Mouse (Mus musculus) cerebellum, adult 11 months (tissue): ENCODE results near the gene Ncoa6.
"Not testable (repeated sequence)": the region's sequence is repeated elsewhere in the genome, so short reads cannot be mapped to it uniquely, and the experiment has no call there.

Experiments used
- DNase-seq: peaks from one replicate; pipeline ENCODE4 v3.0.0; 2022

Ncoa6 gene

DNA sequence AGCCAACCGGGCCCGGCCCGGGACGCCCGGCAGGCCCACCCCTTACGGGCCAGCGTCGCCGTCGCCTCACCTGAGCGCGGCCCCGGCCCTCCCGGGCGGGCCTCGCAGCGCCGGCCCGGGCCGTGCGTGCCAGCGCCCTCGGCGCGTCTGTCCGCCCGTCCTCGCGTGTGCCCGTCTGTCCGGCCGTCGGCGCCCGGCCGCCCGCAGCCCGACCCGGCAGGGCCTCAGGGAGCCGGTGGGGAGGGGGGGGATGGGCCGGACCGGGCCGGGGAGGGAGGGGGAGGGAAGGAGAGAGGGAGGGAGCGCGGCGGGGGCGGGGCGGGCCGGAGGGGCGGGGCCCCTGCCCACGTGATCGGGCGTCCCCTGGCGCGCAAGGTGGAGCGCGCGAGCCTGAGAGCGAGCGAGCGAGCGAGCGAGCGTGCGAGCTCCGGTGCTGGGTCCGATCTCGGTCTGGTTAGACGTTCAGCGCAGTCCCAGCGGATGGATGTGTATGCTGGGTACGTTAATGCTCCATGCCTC is at the start of gene Ncoa6:
Gene Ncoa6 (minus strand): TSS at position 325 of the 519 bp plus-strand sequence.
- peak; percentile 61 for DNase-seq

GRCm38 (mm10) chr2:155518531-155519270 is 45.0 kb upstream of the Ncoa6 start:
- no peak for DNase-seq

- DNase-seq: peak; percentile 100
Observed at GRCm38 (mm10) chr2:155517455-155518423, 44.0 kb upstream of the Ncoa6 start, which contains the start of the genes Acss2 and Ggt7. Gene Acss2 (plus strand): TSS chr2:155517948. Gene Ggt7 (minus strand): TSS chr2:155518237.

GRCm38 (mm10) chr2:155515941-155516340 is 42.2 kb upstream of the Ncoa6 start:
- peak; percentile 67 for DNase-seq

DNA sequence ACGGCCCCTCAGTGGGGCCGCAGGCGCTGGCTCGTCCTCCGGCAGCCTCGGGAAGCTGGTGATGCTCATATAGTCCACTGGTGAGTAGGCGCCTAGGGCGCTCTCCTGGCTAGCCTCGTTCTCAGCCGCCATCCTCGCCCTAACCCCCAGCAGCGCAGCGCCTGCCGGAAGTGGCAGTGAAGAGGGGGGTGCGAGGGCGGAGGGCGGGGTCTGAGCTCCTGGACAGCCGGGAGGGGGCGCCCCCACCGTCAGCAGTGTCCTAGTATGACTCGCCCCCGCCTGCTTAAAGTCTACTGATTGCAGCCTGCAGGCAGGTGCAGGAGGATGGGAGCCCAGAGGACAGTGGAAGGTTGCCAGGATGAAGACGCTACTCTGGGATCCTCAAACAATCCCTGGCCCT is 41.0 kb upstream of the Ncoa6 start:
- DNase-seq: peak; percentile 90

- DNase-seq: no peak
Observed at GRCm38 (mm10) chr2:155513543-155513942, 39.8 kb upstream of the Ncoa6 start.

- DNase-seq: peak; percentile 77
Observed at GRCm38 (mm10) chr2:155512479-155512878, 38.8 kb upstream of the Ncoa6 start.

- no peak for DNase-seq
Observed at GRCm38 (mm10) chr2:155507721-155508470, 34.2 kb upstream of the Ncoa6 start.

GRCm38 (mm10) chr2:155505811-155506210 is 32.1 kb upstream of the Ncoa6 start:
- DNase-seq: no peak

DNA sequence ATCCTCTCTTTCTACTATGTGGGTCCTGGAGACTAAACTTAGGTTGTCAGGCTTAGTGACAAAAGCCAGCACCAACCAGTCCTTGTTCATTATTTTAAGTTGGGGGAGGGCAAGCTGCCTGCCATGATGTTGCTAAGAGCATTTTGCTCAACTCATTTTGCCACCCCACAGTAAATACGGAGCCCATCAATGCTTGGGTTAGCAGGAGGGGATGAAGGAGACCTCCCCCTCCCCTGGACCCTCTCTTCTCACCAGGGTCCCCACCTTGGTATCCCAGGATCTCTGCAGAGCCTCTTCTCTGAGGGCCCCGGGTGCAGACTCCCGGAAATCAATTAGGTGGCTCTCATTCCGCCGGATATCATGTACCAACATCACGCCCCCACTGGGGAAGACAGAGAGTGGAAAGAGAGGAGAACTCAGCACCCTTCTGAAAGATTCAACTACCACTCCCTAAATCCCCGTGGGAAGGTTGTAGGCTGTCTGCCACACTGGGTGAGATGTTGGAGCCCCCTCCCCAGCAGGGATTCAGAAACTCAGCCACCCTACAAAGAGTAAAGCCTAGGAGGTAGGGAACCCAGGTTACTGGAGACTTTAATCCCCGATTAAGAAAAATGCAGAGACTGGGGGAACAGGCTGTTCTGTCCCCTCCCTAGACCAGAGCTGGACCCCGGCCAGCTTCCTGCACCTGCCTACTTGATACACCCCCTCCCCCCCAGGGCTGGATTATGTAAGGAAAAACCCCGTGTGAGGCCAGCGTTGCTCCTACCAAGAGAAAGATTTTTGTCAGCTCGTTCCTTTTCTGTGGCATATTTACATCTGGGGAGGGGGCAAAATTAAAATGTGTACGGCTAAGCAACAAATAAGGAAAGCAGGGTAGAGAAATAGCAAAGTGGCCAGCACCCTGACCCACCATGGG is 31.0 kb upstream of the Ncoa6 start:
- no peak for DNase-seq

- DNase-seq: no peak
Observed at GRCm38 (mm10) chr2:155502596-155502995, 28.9 kb upstream of the Ncoa6 start.

DNA sequence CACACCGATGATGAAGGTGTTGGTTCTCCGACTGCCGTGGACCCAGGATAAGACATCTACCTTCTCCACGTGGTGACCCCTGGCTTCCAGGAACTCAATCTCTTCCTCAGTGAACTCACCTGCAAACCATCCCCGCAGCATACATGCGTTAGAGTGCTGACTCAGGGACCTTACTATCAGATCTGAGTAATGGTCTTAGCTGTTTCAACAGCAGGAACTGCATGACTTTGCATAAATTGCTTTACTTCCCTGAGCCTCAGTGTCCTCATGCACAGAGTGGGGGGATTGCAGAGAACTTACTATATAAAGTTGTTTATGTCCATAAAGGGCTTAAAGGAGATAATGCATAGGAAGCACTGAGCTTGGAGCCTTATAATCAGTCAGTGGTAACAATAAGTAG is 17.3 kb upstream of the Ncoa6 start:
- no peak for DNase-seq

DNA sequence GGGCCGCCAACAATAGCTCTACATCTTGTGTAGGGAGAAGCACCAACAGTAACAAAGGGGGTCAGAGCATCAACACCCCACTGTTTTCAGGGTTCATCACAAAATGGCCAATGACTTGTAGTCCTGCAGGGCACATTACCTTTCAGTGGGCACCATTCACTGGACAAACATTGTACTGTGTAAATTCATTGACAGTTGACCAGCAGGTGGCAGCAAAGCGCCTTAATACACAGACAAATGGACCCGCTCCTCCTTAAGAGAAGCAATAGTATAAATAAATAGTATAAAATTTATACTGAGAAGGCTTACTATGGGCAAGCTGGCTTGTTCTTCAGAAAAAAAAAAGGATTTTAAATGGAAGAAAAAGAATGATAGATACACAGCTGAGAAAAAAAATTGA is 8.3 kb upstream of the Ncoa6 start:
- DNase-seq: peak; percentile 43

DNA sequence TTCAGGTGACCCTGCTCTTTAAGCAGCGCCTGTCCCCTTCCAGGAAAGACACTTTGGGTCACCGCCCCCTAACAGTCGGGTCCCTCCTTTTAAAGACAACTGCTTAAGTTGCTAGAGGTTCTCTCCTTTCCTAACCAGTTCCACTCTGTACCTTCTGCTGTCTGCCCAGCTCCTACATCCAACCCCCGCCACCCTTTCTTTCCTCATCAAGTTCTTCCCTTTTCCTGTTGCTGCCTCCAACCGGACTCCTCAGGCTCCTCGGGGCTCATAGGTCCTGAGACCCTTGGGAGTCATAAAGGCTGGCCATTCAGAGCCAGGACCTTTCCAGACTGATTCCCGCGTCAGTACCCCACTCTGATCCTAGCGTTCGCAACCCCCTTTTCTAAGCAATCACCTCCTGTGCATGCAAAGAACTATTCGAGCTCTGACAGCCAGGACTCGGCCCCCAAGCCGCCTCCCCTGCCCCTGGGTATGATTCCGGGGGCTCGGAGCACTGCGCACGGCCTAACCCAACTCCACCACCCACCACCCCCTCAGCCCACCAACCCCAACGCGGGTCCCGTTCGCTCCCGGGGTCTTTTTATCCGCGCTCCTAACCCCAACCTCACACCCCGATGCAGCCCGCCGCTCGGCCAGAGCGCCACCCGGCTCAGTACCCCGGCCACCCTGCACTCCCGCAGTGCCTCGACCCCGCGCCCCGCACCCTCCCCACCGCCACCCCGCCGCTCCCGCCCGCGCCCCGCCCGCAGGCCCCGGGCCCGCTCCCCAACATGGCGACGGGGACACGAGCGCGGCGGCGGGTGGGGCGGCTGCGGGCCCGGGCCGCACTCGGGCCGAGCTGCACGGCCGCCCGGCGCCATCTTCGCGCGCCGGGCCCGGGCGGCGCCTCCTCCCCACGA is 774 bp downstream of the Ncoa6 start:
- DNase-seq: peak; percentile 29

DNA sequence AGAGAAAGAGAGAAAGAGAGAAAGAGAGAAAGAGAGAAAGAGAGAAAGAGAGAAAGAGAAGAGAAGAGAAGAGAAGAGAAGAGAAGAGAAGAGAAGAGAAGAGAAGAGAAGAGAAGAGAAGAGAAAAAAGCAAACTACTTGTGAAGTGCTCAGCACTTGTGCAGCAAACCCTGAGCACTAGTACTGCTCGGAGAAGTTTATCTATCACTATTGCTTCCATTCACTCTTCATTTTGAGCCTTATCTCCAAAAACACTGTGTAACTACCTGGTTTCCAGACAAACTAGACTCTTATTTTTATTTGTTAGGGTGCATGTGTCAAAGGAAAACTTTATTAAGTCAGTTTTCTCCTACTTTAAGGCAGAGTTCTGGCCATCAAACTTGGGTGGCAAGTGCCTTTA is 6.8 kb downstream of the Ncoa6 start:
- no peak for DNase-seq

DNA sequence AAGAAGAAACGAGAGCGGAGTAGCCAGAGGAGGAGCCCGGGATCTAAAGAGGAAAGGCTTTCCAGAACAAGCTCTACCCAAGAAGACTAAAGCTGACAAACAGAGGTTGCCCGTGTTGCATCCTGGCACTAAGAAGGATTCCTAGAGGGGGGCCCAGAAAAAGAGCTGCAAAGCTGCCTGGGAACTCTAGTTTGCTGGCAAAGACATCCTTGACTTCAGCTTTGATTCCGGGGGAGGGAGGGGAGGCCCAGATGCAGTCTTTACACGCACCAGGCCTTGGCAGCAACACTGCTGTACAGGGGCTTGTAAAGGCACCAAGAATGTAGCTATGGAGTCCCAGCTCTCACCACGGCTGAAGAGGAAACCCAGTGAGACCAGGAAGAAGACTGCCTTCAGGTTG is 20.1 kb downstream of the Ncoa6 start:
- no peak for DNase-seq

DNA sequence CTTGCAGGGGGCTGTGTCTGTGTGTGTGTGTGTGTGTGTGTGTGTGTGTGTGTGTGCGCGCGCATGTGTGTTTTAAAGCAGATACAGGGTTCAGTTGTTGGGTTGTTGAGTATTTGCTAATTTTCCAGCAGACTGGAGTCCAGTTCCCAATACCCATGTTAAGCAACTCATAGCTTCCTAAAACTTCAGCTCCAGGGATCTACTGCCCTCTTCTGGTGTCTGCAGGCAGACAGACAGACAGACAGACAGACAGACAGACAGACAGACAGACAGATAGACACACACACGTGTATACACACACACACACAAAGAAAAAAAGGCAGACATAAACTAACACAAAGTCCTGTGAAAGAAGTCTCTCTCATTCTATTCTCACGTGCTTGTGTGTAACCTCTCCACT is 22.4 kb downstream of the Ncoa6 start:
- DNase-seq: no peak

- not testable (repeated sequence) for DNase-seq
Observed at GRCm38 (mm10) chr2:155447906-155448305, 25.8 kb downstream of the Ncoa6 start.

DNA sequence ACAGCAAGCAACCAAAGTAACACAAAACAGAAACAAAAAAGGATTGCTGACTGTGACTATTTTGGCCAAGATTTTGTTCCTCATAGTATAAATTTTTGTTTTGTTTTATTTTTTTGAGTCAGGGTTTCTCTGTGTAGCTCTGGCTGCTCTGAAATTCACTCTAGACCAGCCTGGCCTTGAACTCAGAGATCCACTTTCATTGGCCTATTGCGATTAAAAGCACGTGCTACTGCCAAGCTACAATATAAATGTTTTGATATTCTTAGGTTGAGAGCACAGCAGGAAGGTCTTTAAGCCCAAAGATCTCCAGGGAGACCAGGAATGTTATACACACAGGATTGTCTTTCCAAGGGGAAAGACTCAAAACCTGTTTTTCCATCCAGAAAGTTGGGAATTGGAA is 30.2 kb downstream of the Ncoa6 start:
- DNase-seq: no peak

GRCm38 (mm10) chr2:155442916-155443315 is 30.8 kb downstream of the Ncoa6 start:
- DNase-seq: no peak

DNA sequence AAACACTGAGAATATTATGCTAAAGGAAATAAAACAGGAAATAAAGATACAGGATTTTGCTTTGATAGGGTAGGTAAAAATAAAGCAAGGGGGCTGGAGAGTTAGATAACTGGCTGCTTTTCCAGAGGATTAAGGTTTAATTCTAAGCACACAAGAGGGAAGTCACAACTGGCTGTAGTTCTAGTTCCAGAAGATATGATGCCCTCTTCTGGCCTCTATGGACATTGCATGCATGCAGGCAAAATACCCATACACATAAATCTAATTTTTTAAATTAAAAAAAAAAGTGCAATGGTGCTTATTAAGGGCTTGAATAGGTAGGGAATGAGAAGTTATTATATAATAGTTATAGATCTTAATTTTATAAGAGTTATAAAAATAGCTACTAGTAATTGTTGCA is 37.2 kb downstream of the Ncoa6 start:
- no peak for DNase-seq
